Mouse (Mus musculus): ENCODE measurements around the gene Clhc1.
"Not testable (repeated sequence)": the region's sequence is repeated elsewhere in the genome, so short reads cannot be mapped to it uniquely, and the experiment has no call there.

DNA sequence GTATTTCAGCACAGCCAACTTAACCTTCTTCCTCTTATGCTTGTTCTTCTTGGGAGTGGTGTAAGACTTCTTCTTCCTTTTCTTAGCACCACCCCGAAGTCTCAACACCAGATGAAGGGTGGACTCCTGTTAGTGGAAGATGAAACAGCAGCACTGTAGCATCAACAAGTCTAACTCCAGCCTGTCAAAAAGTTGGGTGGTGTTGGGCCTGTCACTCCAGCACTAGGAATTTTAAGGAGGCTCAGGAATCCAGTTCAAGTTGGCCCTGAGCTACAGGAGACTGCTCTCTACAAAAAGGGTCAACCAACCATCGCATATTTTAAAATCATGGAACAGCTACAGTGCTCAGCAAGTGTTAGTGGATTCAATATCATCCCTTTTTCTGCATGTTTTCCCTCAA lies 1.5 kb upstream of the Clhc1 start:
- TF ChIP-seq HCFC1 (IDR thresholded peaks at IDR 0.05; ENCODE audit: low read depth, low read length); CTCF (conservative IDR thresholded peaks at IDR 0.05 in 1 of 2, IDR thresholded peaks at IDR 0.05 in 1 of 2; ENCODE audit: low read depth in 2 of 2, low read length in 2 of 2); MEF2A (IDR thresholded peaks at IDR 0.05; ENCODE audit: borderline replicate concordance, low read depth, low read length); E2F4 (IDR thresholded peaks at IDR 0.05; ENCODE audit: insufficient replicate concordance, low read depth, low read length); ETS1 (conservative IDR thresholded peaks at IDR 0.05; ENCODE audit: low read depth, low read length); ZKSCAN1 (IDR thresholded peaks at IDR 0.05; ENCODE audit: borderline replicate concordance, low read depth, low read length); ELF1 (IDR thresholded peaks at IDR 0.05; ENCODE audit: low read depth, low read length); TCF12 (IDR thresholded peaks at IDR 0.05; ENCODE audit: low read depth, low read length); POLR2AphosphoS2 (IDR thresholded peaks at IDR 0.05; ENCODE audit: low read depth, low read length); CHD2 (IDR thresholded peaks at IDR 0.05; ENCODE audit: low read length); ZNF384 (IDR thresholded peaks at IDR 0.05; ENCODE audit: low read depth, low read length): not testable (repeated sequence)
- 0 out of 2 replicates have a peak, but pooled peaks have one; percentile 10 for TF ChIP-seq POLR2A (IDR thresholded peaks at IDR 0.05; ENCODE audit: low read depth, low read length)
